Mouse (Mus musculus): ENCODE measurements around the gene Fam189b. TPM values are rescaled to one million over a fixed set of nuclear protein-coding genes. Genes with fewer than 3 reads are reported as not detected.

Fam189b gene
- polyA plus RNA-seq, 1 experiment from 2014 or later = 12.7 TPM

- Histone ChIP-seq H3K9me3 (ENCODE audit: control insufficient read depth, low read length) (no peaks in the 10 kb centered on the region), H3K4me3 (ENCODE audit: low read depth, low read length) (peak within 1 kb of the TSS; percentile 84), H3K36me3 (ENCODE audit: control insufficient read depth, insufficient read depth, low read length) (peaks cover 66% of the 10 kb centered on the region), H3K9ac (ENCODE audit: low read depth, low read length) (peak within 1 kb of the TSS; percentile 90), H3K4me1 (replicated peaks; ENCODE audit: control insufficient read depth, insufficient read depth, low read length) (peaks cover 18% of the 10 kb centered on the region), H3K27ac (ENCODE audit: low read depth, low read length) (peak within 1 kb of the TSS; percentile 75), H3K27me3 (replicated peaks; ENCODE audit: control insufficient read depth, insufficient read depth, low read length) (no peaks in the 10 kb centered on the region), H3K4me2 (peak within 1 kb of the TSS; percentile 76)
- under 1% methylated on average over 43 of the region's 43 CpGs for whole genome bisulfite sequencing
- DNase-seq (ENCODE audit: low spot score) = peak; percentile 93
- peak; percentile 92 for ATAC-seq (replicated peaks; ENCODE audit: low FRiP score)
Observed at GRCm38 (mm10) chr3:89177242-89178106, 5.5 kb upstream of the Fam189b start, which contains the start of gene Scamp3. Gene Scamp3, plus strand, starts transcription at chr3:89177473.

- 7% methylated on average over 6 of the region's 6 CpGs for WGBS
- no peak for ATAC-seq (replicated peaks; ENCODE audit: low FRiP score)
- no peaks in the 10 kb centered on the region for H3K27me3 ChIP-seq (replicated peaks; ENCODE audit: control insufficient read depth, insufficient read depth, low read length)
- H3K9ac ChIP-seq (ENCODE audit: low read depth, low read length) = peak overlapping the region; percentile 90
- peaks cover 60% of the 10 kb centered on the region for H3K36me3 ChIP-seq (ENCODE audit: control insufficient read depth, insufficient read depth, low read length)
- H3K4me1 ChIP-seq (replicated peaks; ENCODE audit: control insufficient read depth, insufficient read depth, low read length) = peaks cover 24% of the 10 kb centered on the region
- DNase-seq (ENCODE audit: low spot score) = no peak
- peak overlapping the region; percentile 75 for H3K27ac ChIP-seq (ENCODE audit: low read depth, low read length)
- peak overlapping the region; percentile 84 for H3K4me3 ChIP-seq (ENCODE audit: low read depth, low read length)
- H3K4me2 ChIP-seq = peak overlapping the region; percentile 76
- no peaks in the 10 kb centered on the region for H3K9me3 ChIP-seq (ENCODE audit: control insufficient read depth, low read length)
Observed at GRCm38 (mm10) chr3:89178107-89178385, 4.9 kb upstream of the Fam189b start.

GRCm38 (mm10) chr3:89179056-89179455 is 3.9 kb upstream of the Fam189b start:
- WGBS = 85% methylated on average over 11 of the region's 11 CpGs
- peaks cover 32% of the 10 kb centered on the region for H3K4me1 ChIP-seq (replicated peaks; ENCODE audit: control insufficient read depth, insufficient read depth, low read length)

GRCm38 (mm10) chr3:89181749-89182500 is 1.0 kb upstream of the Fam189b start:
- whole genome bisulfite sequencing = 89% methylated on average over 27 of the region's 27 CpGs
- no peak overlapping the region for H3K4me3 ChIP-seq (ENCODE audit: low read depth, low read length)
- H3K9ac ChIP-seq (ENCODE audit: low read depth, low read length) = no peak overlapping the region
- DNase-seq (ENCODE audit: low spot score) (no peak), ATAC-seq (replicated peaks; ENCODE audit: low FRiP score) (no peak)
- H3K4me1 ChIP-seq (replicated peaks; ENCODE audit: control insufficient read depth, insufficient read depth, low read length) = peaks cover 37% of the 10 kb centered on the region
- H3K4me2 ChIP-seq = no peak overlapping the region
- no peaks in the 10 kb centered on the region for H3K9me3 ChIP-seq (ENCODE audit: control insufficient read depth, low read length)
- H3K36me3 ChIP-seq (ENCODE audit: control insufficient read depth, insufficient read depth, low read length) = peaks cover 31% of the 10 kb centered on the region
- 0 out of 2 replicates have a peak overlapping the region, but pooled peaks have one; percentile 45 for H3K27ac ChIP-seq (ENCODE audit: low read depth, low read length)
- H3K27me3 ChIP-seq (replicated peaks; ENCODE audit: control insufficient read depth, insufficient read depth, low read length) = no peaks in the 10 kb centered on the region

More at GRCm38 (mm10) chr3:89179056-89179455, 3.9 kb upstream of the Fam189b start:
- Histone ChIP-seq H3K9me3 (ENCODE audit: control insufficient read depth, low read length) (no peaks in the 10 kb centered on the region), H3K9ac (ENCODE audit: low read depth, low read length) (peak overlapping the region; percentile 90; the same call in 1 of the 2 replicates), H3K36me3 (ENCODE audit: control insufficient read depth, insufficient read depth, low read length) (peaks cover 50% of the 10 kb centered on the region), H3K4me2 (peak overlapping the region; percentile 76), H3K4me3 (ENCODE audit: low read depth, low read length) (peak overlapping the region; percentile 84), H3K27ac (ENCODE audit: low read depth, low read length) (0 out of 2 replicates have a peak overlapping the region, but pooled peaks have one; percentile 6), H3K27me3 (replicated peaks; ENCODE audit: control insufficient read depth, insufficient read depth, low read length) (no peaks in the 10 kb centered on the region)
- no peak for DNase-seq (ENCODE audit: low spot score)
- ATAC-seq (replicated peaks; ENCODE audit: low FRiP score) = no peak

GRCm38 (mm10) chr3:89182531-89183057 is 349 bp upstream of the Fam189b start:
- peak overlapping the region; percentile 56 for H3K27ac ChIP-seq (ENCODE audit: low read depth, low read length)
- H3K4me1 ChIP-seq (replicated peaks; ENCODE audit: control insufficient read depth, insufficient read depth, low read length) = peaks cover 43% of the 10 kb centered on the region
- WGBS = 44% methylated on average over 7 of the region's 7 CpGs

GRCm38 (mm10) chr3:89183959-89184315 is 994 bp downstream of the Fam189b start:
- Histone ChIP-seq H3K4me3 (ENCODE audit: low read depth, low read length) (peak overlapping the region; percentile 58), H3K9me3 (ENCODE audit: control insufficient read depth, low read length) (no peaks in the 10 kb centered on the region), H3K9ac (ENCODE audit: low read depth, low read length) (peak overlapping the region; percentile 73), H3K4me2 (peak overlapping the region; percentile 97), H3K27ac (ENCODE audit: low read depth, low read length) (no peak overlapping the region), H3K4me1 (replicated peaks; ENCODE audit: control insufficient read depth, insufficient read depth, low read length) (peaks cover 35% of the 10 kb centered on the region), H3K27me3 (replicated peaks; ENCODE audit: control insufficient read depth, insufficient read depth, low read length) (no peaks in the 10 kb centered on the region), H3K36me3 (ENCODE audit: control insufficient read depth, insufficient read depth, low read length) (peaks cover 31% of the 10 kb centered on the region)
- DNase-seq (ENCODE audit: low spot score) (no peak), ATAC-seq (replicated peaks; ENCODE audit: low FRiP score) (no peak)
- 78% methylated on average over 6 of the region's 6 CpGs for WGBS

More at GRCm38 (mm10) chr3:89182531-89183057, 349 bp upstream of the Fam189b start:
- H3K9ac ChIP-seq (ENCODE audit: low read depth, low read length) = peak overlapping the region; percentile 73
- H3K9me3 ChIP-seq (ENCODE audit: control insufficient read depth, low read length) = no peaks in the 10 kb centered on the region
- H3K27me3 ChIP-seq (replicated peaks; ENCODE audit: control insufficient read depth, insufficient read depth, low read length) = no peaks in the 10 kb centered on the region
- peak overlapping the region; percentile 97 for H3K4me2 ChIP-seq
- peaks cover 31% of the 10 kb centered on the region for H3K36me3 ChIP-seq (ENCODE audit: control insufficient read depth, insufficient read depth, low read length)
- ATAC-seq (replicated peaks; ENCODE audit: low FRiP score) (peak; percentile 13; the same call in 1 of the 2 replicates), DNase-seq (ENCODE audit: low spot score) (no peak)
- peak overlapping the region; percentile 58 for H3K4me3 ChIP-seq (ENCODE audit: low read depth, low read length)

GRCm38 (mm10) chr3:89187197-89187596 is 4.3 kb downstream of the Fam189b start:
- 47% methylated on average over 23 of the region's 23 CpGs for WGBS
- Histone ChIP-seq H3K36me3 (ENCODE audit: control insufficient read depth, insufficient read depth, low read length) (peaks cover 1% of the 10 kb centered on the region; the same call in 1 of the 2 replicates), H3K27me3 (replicated peaks; ENCODE audit: control insufficient read depth, insufficient read depth, low read length) (no peaks in the 10 kb centered on the region), H3K27ac (ENCODE audit: low read depth, low read length) (no peak overlapping the region), H3K9ac (ENCODE audit: low read depth, low read length) (0 out of 2 replicates have a peak overlapping the region, but pooled peaks have one; percentile 9), H3K4me2 (peak overlapping the region; percentile 19; the same call in 1 of the 2 replicates), H3K9me3 (ENCODE audit: control insufficient read depth, low read length) (no peaks in the 10 kb centered on the region), H3K4me3 (ENCODE audit: low read depth, low read length) (no peak overlapping the region), H3K4me1 (replicated peaks; ENCODE audit: control insufficient read depth, insufficient read depth, low read length) (peaks cover 32% of the 10 kb centered on the region)
- ATAC-seq (replicated peaks; ENCODE audit: low FRiP score) (no peak), DNase-seq (ENCODE audit: low spot score) (no peak)

- 0 out of 2 replicates have a peak overlapping the region, but pooled peaks have one; percentile 9 for H3K9ac ChIP-seq (ENCODE audit: low read depth, low read length)
- H3K4me2 ChIP-seq = 0 out of 2 replicates have a peak overlapping the region, but pooled peaks have one; percentile 19
- WGBS = 64% methylated on average over 18 of the region's 18 CpGs
- H3K9me3 ChIP-seq (ENCODE audit: control insufficient read depth, low read length) = no peaks in the 10 kb centered on the region
- no peak overlapping the region for H3K4me3 ChIP-seq (ENCODE audit: low read depth, low read length)
- no peaks in the 10 kb centered on the region for H3K36me3 ChIP-seq (ENCODE audit: control insufficient read depth, insufficient read depth, low read length)
- H3K27ac ChIP-seq (ENCODE audit: low read depth, low read length) = no peak overlapping the region
- no peak for DNase-seq (ENCODE audit: low spot score)
- peaks cover 26% of the 10 kb centered on the region for H3K4me1 ChIP-seq (replicated peaks; ENCODE audit: control insufficient read depth, insufficient read depth, low read length)
- no peak for ATAC-seq (replicated peaks; ENCODE audit: low FRiP score)
- no peaks in the 10 kb centered on the region for H3K27me3 ChIP-seq (replicated peaks; ENCODE audit: control insufficient read depth, insufficient read depth, low read length)
Observed at GRCm38 (mm10) chr3:89187690-89188477, 4.9 kb downstream of the Fam189b start.

All from liver, embryonic 11.5 days (tissue).